Mouse (Mus musculus): ENCODE measurements around the gene Mrps18a. TPM values are rescaled to one million over a fixed set of nuclear protein-coding genes. Genes with fewer than 3 reads are reported as not detected.

Gene Mrps18a
- 100 to 1,000 TPM; 121 to 134 TPM for total RNA-seq (2021)

DNA sequence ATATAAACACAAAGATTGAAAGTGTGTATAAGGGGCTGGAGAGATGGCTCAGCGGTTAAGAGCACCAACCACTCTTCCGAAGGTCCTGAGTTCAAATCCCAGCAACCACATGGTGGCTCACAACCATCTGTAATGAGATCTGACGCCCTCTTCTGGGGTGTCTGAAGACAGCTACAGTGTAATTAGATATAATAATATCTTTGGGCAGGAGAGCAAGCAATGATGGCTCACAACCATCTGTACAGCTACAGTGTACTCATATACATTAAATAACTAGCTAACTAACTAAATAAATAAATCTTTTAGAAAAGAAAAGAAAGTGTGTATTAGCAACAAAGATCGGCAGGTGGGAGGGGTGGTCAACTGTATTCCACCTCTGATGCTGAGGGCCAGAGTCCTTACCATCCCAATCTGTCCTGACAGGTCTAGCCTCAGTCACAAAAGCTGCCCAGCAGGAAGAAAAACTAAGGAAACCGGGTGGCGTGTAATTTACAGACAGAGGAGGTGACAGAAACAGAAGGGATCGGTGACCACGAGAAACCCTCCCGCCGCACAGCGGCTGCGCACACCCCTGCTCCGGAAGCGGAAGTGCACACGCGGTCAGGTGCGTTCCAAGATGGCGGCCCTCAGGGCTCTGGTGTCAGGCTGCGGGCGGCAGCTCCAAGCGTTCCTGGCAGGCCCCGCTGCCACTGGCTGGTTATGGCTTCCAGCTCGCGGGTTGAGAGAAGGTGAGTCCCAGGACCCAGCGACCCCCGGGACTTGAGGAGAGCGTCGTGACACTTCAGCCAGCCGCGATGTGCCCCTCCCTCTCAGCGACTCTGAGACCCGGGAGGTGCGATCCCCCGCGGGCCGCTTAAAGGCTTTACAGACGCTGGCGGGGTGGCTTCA, at the start of gene Mrps18a:
Mrps18a (plus strand) TSS at position 585 of the 888 bp plus-strand sequence.
- peak; percentile 70 for DNase-seq (ENCODE audit: low spot score)
- intact Hi-C loops (cut with DNase I): no loop called here

DNA sequence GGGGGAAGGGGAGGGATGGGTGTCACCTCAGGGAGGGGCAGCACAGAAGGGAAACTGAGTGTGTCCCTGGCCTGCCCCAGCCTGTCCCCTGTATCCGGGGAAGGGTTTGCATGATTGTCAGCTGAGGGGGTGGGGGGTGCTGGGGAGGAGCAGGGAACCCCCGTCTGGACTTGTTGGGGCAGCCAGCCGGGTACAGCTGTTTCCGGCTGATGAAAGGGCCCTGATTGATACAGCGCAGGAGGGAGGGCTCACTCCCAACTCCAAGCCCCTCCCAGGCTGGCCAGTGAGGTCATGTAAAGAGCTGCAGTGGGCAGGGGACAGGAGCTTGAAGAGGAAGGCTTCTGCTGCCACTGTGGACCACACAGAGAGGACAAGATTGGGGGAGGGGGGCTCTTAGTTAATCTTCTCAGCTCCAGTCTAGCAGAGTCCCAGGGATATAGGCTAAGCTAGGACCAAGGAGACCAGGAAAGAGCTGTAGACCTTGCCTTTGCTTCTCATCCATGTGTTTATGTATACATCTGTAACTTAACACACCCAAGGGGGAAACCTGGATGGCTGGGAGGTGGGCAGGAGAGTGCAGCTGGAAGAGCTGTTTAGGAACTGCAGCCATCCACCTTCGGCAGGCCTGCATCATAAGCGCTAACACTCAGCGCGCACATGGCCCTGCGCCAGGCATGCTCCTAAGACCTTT, 47.4 kb upstream of the Mrps18a start:
- intact Hi-C loops (cut with DNase I): no loop called here
- DNase-seq (ENCODE audit: low spot score): peak; percentile 33

DNA sequence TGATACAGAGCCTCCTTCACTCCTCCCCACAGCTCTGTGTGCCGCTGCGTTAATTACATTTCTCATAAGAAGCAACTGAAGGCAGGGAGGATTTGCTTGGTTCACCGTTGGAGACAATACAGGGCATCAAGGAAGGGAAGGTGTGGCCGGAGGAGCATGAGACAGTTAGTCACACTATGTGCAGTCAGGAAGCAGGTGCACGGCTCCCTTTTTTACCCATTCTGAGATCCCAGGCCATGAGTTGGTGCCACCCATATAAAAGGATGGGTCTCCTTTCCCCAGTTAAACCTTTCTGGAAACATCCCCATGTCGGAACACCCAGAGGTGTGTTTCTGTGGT, 46.8 kb upstream of the Mrps18a start:
- intact Hi-C loops (cut with DNase I): no loop called here
- DNase-seq (ENCODE audit: low spot score): no peak

DNA sequence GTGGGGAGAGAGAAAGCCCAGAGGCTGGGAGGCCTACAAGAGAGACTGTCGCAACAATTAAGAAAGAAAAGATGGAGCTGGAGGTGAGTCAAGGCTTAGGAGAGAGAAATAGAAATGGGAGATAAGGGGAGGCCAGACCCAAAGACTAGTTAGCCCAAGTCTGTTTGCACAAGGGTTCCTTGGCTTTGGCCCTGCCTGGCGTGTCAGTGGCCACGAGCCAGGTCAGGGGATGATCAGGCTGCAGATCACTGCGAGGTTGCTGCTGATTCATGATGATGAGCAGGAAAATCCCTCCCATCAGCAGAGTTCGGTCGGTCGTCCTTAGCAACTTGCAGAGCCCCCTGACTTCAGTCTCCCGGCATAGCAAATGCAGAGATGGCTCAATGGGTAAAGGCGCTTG, 40.7 kb upstream of the Mrps18a start:
- intact Hi-C loops (cut with DNase I): no loop called here
- DNase-seq (ENCODE audit: low spot score): no peak

DNA sequence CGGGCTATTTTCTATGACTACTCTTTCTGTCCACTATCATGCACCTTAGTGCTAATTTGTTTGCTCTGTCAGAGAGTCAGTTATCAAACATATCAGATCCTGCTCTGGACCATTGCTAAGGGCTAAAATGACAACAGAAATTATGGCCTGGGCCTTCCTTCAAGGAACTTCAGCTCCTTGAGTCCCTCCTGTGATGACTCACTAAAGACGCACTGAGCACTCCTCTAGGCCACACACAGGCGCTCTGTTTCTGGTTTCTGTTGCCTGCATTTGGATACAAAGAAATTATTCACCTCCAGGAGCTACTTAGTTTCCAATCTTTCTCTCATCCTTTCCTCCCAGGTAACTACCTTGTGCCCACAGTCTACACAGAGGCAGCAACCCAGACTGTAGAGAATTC, 39.3 kb upstream of the Mrps18a start:
- intact Hi-C loops (cut with DNase I): no loop called here
- DNase-seq (ENCODE audit: low spot score): no peak

DNA sequence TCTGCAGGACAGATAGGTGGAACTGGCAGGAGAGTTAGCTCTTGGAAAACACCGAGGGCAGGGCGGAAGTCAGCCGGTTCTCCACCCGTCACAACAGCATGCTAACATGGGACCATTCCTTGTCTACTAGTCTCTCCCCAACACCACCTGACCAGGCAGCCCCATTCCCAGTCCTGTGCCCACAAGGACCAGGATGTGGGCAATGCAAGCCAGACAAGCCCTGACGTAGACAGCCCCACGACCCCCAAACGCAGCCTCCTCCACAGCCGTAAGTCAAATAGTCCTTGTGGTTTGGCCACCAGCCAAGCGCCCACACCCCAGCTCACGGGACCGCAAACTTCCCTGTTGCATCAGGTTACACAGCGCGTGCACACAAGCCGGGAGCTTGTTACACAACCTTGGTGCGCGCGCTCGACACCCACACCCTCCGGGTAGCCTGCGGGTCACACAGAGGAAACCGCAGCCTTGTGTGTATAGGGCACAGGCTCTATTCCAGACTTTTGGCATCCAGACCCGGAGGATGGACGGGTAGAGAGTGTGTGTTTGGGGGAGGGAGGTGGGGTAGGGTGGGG, 37.0 kb upstream of the Mrps18a start:
- intact Hi-C loops (cut with DNase I): no loop called here

DNA sequence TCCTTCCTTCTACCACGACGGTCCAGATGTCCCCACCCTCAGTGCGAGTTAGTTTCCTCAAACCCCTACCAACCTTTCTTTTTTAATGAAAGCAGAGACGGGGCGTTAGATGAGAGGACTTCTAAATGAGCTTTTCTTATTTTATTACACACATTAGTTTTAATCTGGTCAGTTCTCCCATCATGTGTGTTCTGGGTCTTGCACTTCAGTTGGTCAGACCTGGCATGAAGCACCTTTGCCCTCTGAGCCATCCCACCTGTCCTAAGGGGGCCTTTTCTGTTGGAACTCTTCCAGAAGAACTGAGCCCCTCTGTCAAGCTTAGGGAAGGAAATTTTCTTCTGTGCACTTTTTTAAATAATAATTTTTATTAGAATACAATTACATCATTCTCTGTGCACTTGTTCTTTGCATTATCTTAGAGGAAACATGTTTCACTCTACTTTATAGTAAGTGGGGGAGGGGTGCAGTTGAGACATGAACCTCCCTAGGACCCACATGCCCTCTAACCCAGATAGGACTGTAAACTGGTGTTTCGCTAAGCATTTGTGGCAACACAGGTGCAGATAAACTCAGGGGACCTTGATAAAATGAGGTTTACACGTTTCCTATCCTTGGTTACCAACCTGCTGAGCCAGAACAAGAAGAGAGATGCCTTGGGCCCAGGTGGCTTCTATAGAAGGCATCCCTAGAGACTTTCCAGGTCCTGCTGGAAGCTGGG, 36.2 kb upstream of the Mrps18a start:
- no peak for DNase-seq (ENCODE audit: low spot score)

More for the DNA sequence above, 37.0 kb upstream of the Mrps18a start:
- peak; percentile 61 for DNase-seq (ENCODE audit: low spot score)

DNA sequence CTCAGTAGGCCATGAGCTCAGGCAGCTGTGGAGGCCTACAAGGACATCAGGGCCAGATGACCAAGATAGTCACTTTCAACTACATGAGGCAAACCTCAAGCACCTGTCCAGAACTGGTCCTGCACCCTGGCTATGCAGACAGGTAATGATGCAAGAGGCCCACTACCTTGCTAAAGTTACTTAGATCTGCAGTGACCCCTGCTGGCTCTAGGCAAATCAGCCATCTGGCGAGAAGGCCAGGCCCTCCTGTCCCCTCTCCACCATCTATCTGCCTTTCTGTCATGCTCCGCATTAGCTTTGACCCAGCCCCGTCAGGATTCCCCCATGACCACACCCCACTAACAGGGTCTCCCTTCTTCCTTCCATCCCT, 35.7 kb upstream of the Mrps18a start:
- intact Hi-C loops (cut with DNase I): no loop called here
- no peak for DNase-seq (ENCODE audit: low spot score)

More for the DNA sequence above, 36.2 kb upstream of the Mrps18a start:
- intact Hi-C loops (cut with DNase I): no loop called here

DNA sequence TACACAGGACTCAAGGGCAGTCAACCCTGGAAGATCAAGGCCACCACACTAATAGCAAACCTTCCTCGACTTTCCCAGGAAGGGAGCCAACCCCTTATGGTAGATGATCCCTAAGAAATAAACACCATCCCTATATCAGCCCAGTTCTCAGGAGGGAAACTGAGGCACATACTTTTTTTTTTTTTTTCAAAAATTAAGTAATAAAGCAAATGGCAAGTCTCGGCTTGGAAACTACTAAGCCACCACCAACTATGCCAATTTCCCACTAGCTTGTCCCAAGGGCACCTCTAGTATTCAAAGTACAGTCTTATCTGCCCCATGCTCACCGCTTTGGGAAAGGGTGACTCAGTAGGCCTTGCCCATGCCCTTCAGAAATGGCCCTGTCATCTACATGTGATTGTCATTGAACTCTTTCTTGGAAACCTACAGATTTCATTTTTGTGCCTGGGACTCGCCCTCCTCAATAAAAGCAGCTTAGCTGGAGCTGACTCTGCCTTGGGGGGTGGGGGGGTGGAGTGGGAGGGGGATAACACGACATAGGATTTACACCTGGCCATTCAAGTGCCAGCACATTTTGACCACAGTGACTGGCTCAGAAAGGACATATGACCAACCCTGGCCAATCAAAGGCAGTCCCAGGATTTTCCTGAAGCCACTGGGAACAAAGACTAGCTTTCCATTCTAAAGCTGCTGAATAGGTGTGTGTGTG, 35.1 kb upstream of the Mrps18a start:
- intact Hi-C loops (cut with DNase I): no loop called here
- DNase-seq (ENCODE audit: low spot score): no peak

DNA sequence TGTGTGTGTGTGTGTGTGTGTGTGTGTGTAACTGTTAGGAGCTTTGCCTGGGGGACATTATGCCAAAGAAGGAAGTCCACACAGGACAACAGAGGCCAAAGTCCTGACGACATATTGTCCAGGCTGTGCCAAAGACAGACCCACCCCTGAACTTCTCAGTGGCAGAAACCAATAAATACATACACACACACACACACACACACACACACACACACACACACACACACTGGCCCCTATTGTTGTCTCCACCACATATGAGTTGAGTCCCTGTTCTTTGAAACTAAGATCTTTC, 34.6 kb upstream of the Mrps18a start:
- DNase-seq (ENCODE audit: low spot score): no peak
- intact Hi-C loops (cut with DNase I): no loop called here

DNA sequence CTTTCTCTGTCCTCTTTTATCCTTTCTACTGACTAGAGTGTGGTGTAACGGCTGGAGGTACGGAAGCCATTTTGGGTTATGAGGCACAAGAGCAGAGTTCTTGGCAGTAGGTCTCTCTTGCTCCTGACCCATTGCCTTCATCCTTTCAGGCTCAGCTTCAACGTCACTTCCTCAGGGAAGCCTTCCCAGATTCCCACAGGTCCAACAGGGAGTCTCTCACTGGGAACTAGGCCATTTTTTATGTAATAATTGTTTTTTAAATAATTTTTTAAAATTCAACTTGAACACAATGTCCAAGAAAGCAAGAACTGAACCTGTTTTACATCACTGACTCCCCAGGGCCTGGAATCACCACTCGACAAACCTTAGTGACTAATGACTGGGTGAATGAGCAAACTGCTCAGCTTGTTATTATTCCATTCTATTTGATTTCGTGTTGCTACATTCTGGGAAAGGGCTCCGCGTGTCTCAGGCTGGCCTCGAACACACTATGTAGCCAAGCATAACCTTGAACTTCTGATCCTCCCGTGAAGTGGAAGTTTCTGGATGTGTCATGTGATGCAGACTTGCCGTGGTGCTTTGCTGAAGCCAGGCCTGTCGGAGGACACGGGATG, 32.8 kb upstream of the Mrps18a start:
- DNase-seq (ENCODE audit: low spot score): no peak
- intact Hi-C loops (cut with DNase I): no loop called here

DNA sequence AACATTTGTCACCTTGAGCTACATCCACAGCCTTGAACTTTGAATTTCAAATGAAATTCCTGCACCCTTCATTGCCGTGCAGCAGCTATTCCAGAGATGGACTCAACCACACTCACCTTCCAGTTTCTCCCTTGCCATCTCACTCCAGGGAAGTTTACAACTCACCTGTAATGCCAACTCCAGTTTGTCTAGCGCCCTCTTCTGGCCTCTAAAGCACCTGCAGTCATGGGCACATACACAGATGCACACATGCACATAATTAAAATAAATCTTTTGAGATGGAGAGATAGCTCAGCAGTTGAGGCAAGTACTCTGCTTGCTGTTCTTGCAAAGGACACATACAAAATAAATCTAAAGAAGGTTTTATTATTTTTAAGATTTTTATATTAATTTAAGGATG, 31.7 kb upstream of the Mrps18a start:
- DNase-seq (ENCODE audit: low spot score): no peak
- intact Hi-C loops (cut with DNase I): no loop called here

DNA sequence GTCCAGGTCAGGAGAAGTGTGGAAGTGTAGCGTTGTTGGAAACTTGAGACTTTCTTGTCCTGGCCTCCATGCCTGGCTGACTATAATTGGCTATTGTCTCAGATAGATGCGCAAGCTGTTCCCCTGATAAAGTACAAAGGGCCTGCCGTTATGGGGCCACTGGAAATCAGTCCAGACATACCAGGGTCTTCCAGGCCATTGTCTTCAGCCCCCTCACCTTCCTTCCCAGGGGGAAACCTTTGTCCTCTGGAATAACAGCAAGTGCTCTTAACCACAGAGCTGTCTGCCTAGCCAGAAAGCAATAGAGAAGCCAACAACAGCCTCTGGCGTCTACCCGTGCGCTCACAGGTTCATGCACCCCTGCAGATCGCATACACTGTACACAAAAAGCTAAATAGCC, 30.4 kb upstream of the Mrps18a start:
- no peak for DNase-seq (ENCODE audit: low spot score)
- intact Hi-C loops (cut with DNase I): no loop called here

DNA sequence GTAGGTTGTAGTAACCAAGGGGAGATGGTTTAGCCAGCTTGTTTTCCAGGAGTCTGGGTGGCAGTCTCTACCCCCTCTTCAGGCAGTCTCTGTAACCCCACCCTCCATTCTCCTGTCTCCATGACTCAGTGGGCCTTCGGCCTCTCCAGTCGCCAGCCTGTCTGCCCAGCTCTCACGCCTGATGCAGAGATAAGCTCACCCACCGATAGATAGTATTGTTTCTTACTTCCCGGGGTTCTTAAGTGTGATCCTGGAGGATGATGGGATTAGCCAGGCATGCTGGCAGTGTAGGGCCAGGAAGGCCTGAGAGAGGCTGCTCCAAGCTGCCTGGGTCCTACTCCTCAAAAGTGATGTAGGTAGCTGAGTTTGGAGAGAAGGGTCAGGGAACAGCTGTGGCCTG, 29.7 kb upstream of the Mrps18a start:
- intact Hi-C loops (cut with DNase I): no loop called here
- DNase-seq (ENCODE audit: low spot score): no peak

DNA sequence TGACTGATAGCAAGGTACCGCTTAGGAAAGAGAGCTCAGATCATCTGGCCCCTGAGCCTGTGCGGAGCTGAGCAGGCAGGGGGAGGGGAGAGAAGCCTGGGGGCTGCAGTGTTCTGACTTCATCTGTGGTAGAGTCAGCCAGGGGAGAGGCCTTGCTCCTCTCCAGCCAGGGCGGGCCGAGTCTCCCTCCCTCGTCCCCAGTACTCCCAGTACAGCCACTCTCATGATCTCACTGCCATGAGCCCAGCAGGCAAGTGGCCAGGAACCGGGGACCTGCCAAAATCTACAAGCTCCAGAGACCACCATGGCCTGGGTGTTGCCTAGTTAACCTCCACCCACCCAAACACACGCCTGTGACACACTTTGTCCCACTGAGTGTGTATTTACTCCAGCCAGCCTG, 29.1 kb upstream of the Mrps18a start:
- intact Hi-C loops (cut with DNase I): no loop called here
- DNase-seq (ENCODE audit: low spot score): peak; percentile 80

DNA sequence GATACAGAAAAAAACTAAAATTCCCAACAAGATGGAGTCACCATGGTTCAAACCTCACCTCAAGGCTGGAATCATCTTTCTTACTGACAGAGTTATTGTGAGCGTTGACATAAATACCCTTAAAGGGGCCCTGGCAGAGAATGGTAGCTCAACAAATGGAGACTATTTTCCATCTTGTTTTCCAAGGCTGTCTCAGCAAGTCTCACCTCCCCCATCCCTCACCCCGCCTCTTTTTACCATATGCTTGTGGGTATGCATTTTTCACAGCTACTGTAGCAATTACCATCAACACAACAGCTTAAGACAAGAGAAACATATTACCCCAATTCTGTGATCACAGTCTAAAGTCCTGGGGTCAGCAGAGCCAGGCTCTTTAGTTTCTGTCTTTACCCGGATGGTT, 27.4 kb upstream of the Mrps18a start:
- intact Hi-C loops (cut with DNase I): no loop called here
- no peak for DNase-seq (ENCODE audit: low spot score)

DNA sequence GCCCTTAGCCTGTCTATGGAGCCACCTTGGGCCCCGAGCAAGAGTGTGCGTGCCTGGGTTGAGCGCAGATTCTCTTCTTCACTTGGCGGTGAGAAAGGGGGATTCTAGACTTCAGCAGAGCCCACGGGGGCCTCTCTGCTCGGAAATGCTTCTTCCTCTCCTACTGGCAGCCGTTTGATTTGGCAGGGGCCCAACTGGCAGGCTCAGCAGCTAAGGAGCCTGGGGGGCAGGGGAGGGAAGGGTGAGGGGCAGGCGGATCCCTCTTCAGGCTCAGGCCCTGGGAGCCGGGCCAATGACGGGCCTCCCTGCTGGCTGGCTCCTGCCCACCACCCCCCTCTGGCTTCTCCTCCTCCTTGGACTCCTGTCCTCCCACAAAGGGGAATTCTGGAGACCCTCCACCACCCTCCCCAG, 26.7 kb upstream of the Mrps18a start:
- intact Hi-C loops (cut with DNase I): no loop called here
- peak; percentile 68 for DNase-seq (ENCODE audit: low spot score)

DNA sequence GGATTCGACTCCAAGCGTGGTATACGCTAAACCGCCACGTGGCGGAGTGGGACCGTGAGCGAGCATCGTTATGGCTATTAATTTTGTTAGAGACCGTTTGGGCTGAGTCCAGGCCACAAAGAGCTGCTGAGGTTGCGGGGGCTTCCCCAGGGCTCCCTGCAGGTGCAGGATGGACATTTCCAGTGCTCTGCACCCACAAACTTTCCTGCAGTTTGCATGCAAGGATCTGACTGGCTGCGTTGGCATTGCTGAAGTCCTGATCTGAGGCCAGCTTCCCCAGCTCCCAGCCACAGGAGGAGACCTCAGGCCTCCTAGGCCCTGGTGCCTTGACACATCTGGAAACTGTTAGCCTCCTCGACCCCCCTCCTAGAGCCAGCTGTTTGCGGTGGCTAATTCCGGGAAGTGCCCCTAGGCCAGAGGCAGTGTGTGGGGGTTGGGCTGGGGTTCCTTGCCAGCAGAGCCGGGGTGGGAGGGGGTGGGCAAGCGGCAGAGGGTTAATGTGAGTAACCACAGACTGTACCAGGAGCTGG, 24.4 kb upstream of the Mrps18a start:
- intact Hi-C loops (cut with DNase I): no loop called here
- DNase-seq (ENCODE audit: low spot score): no peak

DNA sequence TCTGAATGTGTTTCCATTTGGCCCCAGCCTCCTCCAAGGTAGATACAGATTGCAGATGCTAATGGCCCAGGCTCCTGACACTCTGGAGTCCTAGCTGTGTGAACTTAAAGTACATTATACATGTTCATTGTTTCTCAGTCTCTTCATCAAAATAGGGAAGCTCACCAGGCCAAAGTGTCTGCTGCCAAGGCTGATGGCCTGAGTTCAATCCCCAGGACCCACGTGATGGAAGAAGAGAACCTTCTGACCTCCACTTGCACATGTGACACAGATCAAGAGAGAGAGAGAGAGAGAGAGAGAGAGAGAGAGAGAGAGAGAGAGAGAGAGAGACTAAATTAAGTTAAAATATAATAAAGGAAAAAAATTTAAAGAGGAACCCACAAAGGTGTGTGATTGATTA, 19.4 kb upstream of the Mrps18a start:
- DNase-seq (ENCODE audit: low spot score): no peak
- intact Hi-C loops (cut with DNase I): no loop called here

DNA sequence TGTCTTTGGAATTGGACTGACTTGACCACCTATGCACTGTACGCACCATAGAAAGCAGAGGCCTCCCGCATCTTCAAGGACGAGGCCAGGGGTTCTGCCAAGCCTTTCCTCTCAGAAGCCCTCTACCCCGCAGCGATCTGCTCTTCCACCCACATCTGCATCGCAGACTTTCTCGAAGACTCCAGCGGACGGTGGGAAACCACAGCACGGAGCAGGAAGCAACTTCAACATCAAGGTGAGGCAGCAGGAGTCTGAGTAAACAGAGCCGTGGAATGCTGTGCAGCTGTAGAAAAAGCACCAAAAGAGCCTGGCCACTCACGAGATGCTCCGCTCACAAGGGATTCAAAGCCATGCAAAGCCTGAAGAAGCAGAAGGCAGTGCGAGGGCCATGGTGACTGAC, 18.9 kb upstream of the Mrps18a start:
- no peak for DNase-seq (ENCODE audit: low spot score)
- intact Hi-C loops (cut with DNase I): no loop called here

All from heart, postnatal 25 days (tissue).